ENCODE assay signal across 8 mouse cellular contexts in the genomic region with DNA sequence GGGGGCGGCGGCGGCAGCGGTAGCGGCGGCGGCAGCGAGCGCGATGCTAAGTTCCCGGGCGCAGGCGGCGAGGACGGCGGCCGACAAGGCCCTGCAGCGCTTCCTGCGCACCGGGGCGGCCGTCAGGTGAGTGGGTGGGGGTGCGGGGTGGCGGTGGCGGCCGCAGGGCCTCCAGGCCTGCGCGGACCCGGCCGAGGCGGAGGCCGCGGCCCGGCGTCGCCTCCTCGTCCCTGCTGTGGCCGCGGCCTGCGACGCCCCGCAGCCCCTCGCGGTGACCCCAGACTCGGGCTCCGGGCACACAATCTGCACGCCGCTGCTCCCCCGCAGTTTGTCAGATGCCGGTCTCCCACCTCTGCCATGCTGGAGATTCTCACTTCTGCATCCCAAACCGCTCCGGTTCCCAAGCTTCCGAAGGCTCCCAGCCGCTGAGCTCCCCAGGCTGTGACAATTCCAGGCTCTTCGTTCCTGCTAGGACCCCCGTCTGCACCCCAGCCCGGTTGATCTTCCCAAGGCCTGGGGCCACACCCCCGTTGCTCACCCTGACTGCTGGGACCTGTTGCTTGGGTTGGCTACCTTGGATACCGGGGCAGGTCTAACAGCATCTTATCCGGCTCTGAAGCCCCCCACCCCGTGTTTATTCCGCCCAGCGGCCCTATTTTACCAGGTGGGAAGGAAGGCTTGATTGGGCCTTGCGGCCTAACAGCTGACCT. TPM values are rescaled to one million over a fixed set of nuclear protein-coding genes. Genes with fewer than 3 reads are reported as not detected.
A peak's percentile ranks its signal among the peaks of the same experiment; 100 is the strongest.
DNase-seq lines count a peak whose midpoint lies in the region; ATAC-seq and TF ChIP-seq lines count a peak whose summit lies in the region.

No protein-coding gene starts in this region.

- 2% methylated on average over 62 of the region's 64 CpGs for WGBS in forebrain, embryonic 13.5 days
- 4% methylated on average over 26 of the region's 64 CpGs for WGBS in limb, embryonic 15.5 days
- WGBS in stomach, postnatal 0 days: 3% methylated on average over 47 of the region's 64 CpGs

- no peak for DNase-seq in layer of hippocampus, adult 2 months (ENCODE audit: low spot score in 2 of 2)
- no peak for DNase-seq in layer of hippocampus, adult 9-10 months (ENCODE audit: low spot score)
- no peak for DNase-seq in Patski (ENCODE audit: low read depth, low spot score)
- no peak for DNase-seq in stomach, postnatal 0 days (ENCODE audit: low spot score)
- DNase-seq in right cerebral cortex, postnatal 36 days (ENCODE audit: low spot score in 2 of 2): no peak
- no peak for DNase-seq in spleen, postnatal 14 days (ENCODE audit: low spot score in 2 of 2)

- no peaks in the 10 kb centered on the region for H3K27me3 ChIP-seq in Patski
- 0 out of 2 replicates have a peak, but pooled peaks cover 4% of the 10 kb centered on the region for H3K27me3 ChIP-seq in forebrain, embryonic 13.5 days
- H3K27me3 ChIP-seq in limb, embryonic 15.5 days: no peaks in the 10 kb centered on the region
- H3K27me3 ChIP-seq in stomach, postnatal 0 days (ENCODE audit: control insufficient read depth, insufficient read depth, low read length): no peaks in the 10 kb centered on the region

- H3K36me3 ChIP-seq in forebrain, embryonic 13.5 days (ENCODE audit: poor library complexity, severe bottlenecking): peaks cover 23% of the 10 kb centered on the region
- peaks cover 25% of the 10 kb centered on the region for H3K36me3 ChIP-seq in limb, embryonic 15.5 days
- 0 out of 2 replicates have a peak, but pooled peaks cover 3% of the 10 kb centered on the region for H3K36me3 ChIP-seq in stomach, postnatal 0 days (ENCODE audit: control insufficient read depth, insufficient read depth, low read length)

- peak overlapping the region; percentile 94 for H3K27ac ChIP-seq in layer of hippocampus, adult 2 months
- H3K27ac ChIP-seq in forebrain, embryonic 13.5 days: peak overlapping the region; percentile 76
- peak overlapping the region; percentile 68 for H3K27ac ChIP-seq in limb, embryonic 15.5 days
- no peak overlapping the region for H3K27ac ChIP-seq in stomach, postnatal 0 days (replicated peaks)

- peak overlapping the region; percentile 97 for H3K9ac ChIP-seq in forebrain, embryonic 13.5 days
- peak overlapping the region; percentile 96 for H3K9ac ChIP-seq in limb, embryonic 15.5 days
- peak overlapping the region; percentile 92 for H3K9ac ChIP-seq in stomach, postnatal 0 days (ENCODE audit: low read length)

- in situ Hi-C loops in Patski (cut with MboI; ENCODE audit: low pct_unique_long_range_greater_than_20kb): no loop called here

- no peak for TF ChIP-seq CTCF in layer of hippocampus, adult 2 months (conservative IDR thresholded peaks at IDR 0.05)
- no peak for TF ChIP-seq CTCF in Patski (IDR thresholded peaks at IDR 0.05)
- TF ChIP-seq CTCF in stomach, postnatal 0 days (IDR thresholded peaks at IDR 0.05; ENCODE audit: low read depth): no peak

- no peaks in the 10 kb centered on the region for H3K9me3 ChIP-seq in forebrain, embryonic 13.5 days (replicated peaks)
- H3K9me3 ChIP-seq in limb, embryonic 15.5 days: no peaks in the 10 kb centered on the region
- H3K9me3 ChIP-seq in stomach, postnatal 0 days (ENCODE audit: control insufficient read depth, low read length): no peaks in the 10 kb centered on the region

- CTCF ChIA-PET in Patski (lab: Charles Lee): interaction anchor here (0.8 to 1.6 kb wide), 3 partner anchors 27 to 54 kb away, joined by 3 read pairs; partner anchors contain the start of gene Ung

- POLR2A ChIA-PET in Patski (lab: Charles Lee): interaction anchor here (0.8 to 1.1 kb wide), 2 partner anchors 9 to 24 kb away, joined by 3 read pairs; partner anchors contain the start of gene Svop

- H3K4me2 ChIP-seq in forebrain, embryonic 13.5 days: peak overlapping the region; percentile 99
- H3K4me2 ChIP-seq in limb, embryonic 15.5 days: peak overlapping the region; percentile 93
- peak overlapping the region; percentile 91 for H3K4me2 ChIP-seq in stomach, postnatal 0 days (replicated peaks; ENCODE audit: low read depth)

- peak overlapping the region; percentile 81 for H3K4me3 ChIP-seq in layer of hippocampus, adult 2 months
- peak overlapping the region; percentile 96 for H3K4me3 ChIP-seq in forebrain, embryonic 13.5 days
- H3K4me3 ChIP-seq in limb, embryonic 15.5 days: peak overlapping the region; percentile 98
- peak overlapping the region; percentile 95 for H3K4me3 ChIP-seq in stomach, postnatal 0 days (ENCODE audit: low read depth, low read length)

- ATAC-seq in Patski: peak; percentile 44
- peak; percentile 68 for ATAC-seq in forebrain, embryonic 13.5 days
- 0 out of 2 replicates have a peak, but pooled peaks have one; percentile 22 for ATAC-seq in limb, embryonic 15.5 days (ENCODE audit: insufficient number of reproducible peaks, low FRiP score, low TSS enrichment, low read depth)
- ATAC-seq in stomach, postnatal 0 days (ENCODE audit: low FRiP score, low TSS enrichment): peak; percentile 74

- no peak for TF ChIP-seq EP300 in stomach, postnatal 0 days (optimal IDR thresholded peaks at IDR 0.05)

- peaks cover 20% of the 10 kb centered on the region for H3K4me1 ChIP-seq in forebrain, embryonic 13.5 days
- H3K4me1 ChIP-seq in limb, embryonic 15.5 days: peaks cover 14% of the 10 kb centered on the region
- H3K4me1 ChIP-seq in stomach, postnatal 0 days (replicated peaks; ENCODE audit: control insufficient read depth, insufficient read depth): 0 out of 2 replicates have a peak, but pooled peaks cover 3% of the 10 kb centered on the region

RNA-seq across cellular contexts. Expression of gene Svop, which starts 9.2 kb away (rescaled TPM):
- 100 to 1,000 TPM; 170 to 182 TPM for total RNA-seq in layer of hippocampus, adult 2 months (2021)
- polyA plus RNA-seq in Patski (2021): 0.06 TPM
- 52.2 and 57.1 TPM in 2 replicates for polyA plus RNA-seq in forebrain, embryonic 13.5 days (2015; fragmentation: Nextera tagmentation; extraction: Ambion mirVana)
- 0.12 and 0.24 TPM in 2 replicates for polyA plus RNA-seq in limb, embryonic 15.5 days (2015; fragmentation: Nextera tagmentation; extraction: Ambion mirVana)
- 1.1 and 1.2 TPM in 2 replicates for polyA plus RNA-seq in stomach, postnatal 0 days (2015; fragmentation: Nextera tagmentation; extraction: Ambion mirVana)

RNA-seq across cellular contexts. Expression of gene Alkbh2, which starts 27.5 kb away (rescaled TPM):
- 1 to 10 TPM; 4.8 to 5.1 TPM for total RNA-seq in layer of hippocampus, adult 2 months (2021)
- polyA plus RNA-seq in Patski (2021): 34.1 TPM
- 6.7 and 9.0 TPM in 2 replicates for polyA plus RNA-seq in forebrain, embryonic 13.5 days (2015; fragmentation: Nextera tagmentation; extraction: Ambion mirVana)
- 10.0 and 10.4 TPM in 2 replicates for polyA plus RNA-seq in limb, embryonic 15.5 days (2015; fragmentation: Nextera tagmentation; extraction: Ambion mirVana)
- polyA plus RNA-seq in stomach, postnatal 0 days (2015; fragmentation: Nextera tagmentation; extraction: Ambion mirVana): 6.2 and 6.9 TPM in 2 replicates

RNA-seq across cellular contexts. Expression of gene Ung, which starts 29.6 kb away (rescaled TPM):
- total RNA-seq in layer of hippocampus, adult 2 months (2021): 1 to 10 TPM; 2.4 to 2.5 TPM
- polyA plus RNA-seq in Patski (2021): 13.2 TPM
- 45.3 and 46.6 TPM in 2 replicates for polyA plus RNA-seq in forebrain, embryonic 13.5 days (2015; fragmentation: Nextera tagmentation; extraction: Ambion mirVana)
- 35.3 and 38.3 TPM in 2 replicates for polyA plus RNA-seq in limb, embryonic 15.5 days (2015; fragmentation: Nextera tagmentation; extraction: Ambion mirVana)
- polyA plus RNA-seq in stomach, postnatal 0 days (2015; fragmentation: Nextera tagmentation; extraction: Ambion mirVana): 15.1 and 16.2 TPM in 2 replicates

RNA-seq across cellular contexts. Expression of gene Usp30, which starts 35.3 kb away (rescaled TPM):
- total RNA-seq in layer of hippocampus, adult 2 months (2021): 10 to 100 TPM; 37.8 to 39.0 TPM
- 36.2 TPM for polyA plus RNA-seq in Patski (2021)
- 16.2 and 17.7 TPM in 2 replicates for polyA plus RNA-seq in forebrain, embryonic 13.5 days (2015; fragmentation: Nextera tagmentation; extraction: Ambion mirVana)
- 11.8 and 11.9 TPM in 2 replicates for polyA plus RNA-seq in limb, embryonic 15.5 days (2015; fragmentation: Nextera tagmentation; extraction: Ambion mirVana)
- 5.3 and 5.7 TPM in 2 replicates for polyA plus RNA-seq in stomach, postnatal 0 days (2015; fragmentation: Nextera tagmentation; extraction: Ambion mirVana)

RNA-seq across cellular contexts. Expression of gene Acacb, which starts 45.8 kb away (rescaled TPM):
- total RNA-seq in layer of hippocampus, adult 2 months (2021): 1 to 10 TPM; 5.3 to 7.8 TPM
- polyA plus RNA-seq in Patski (2021): 13.4 TPM
- 0.96 and 1.5 TPM in 2 replicates for polyA plus RNA-seq in forebrain, embryonic 13.5 days (2015; fragmentation: Nextera tagmentation; extraction: Ambion mirVana)
- 1.7 and 2.5 TPM in 2 replicates for polyA plus RNA-seq in limb, embryonic 15.5 days (2015; fragmentation: Nextera tagmentation; extraction: Ambion mirVana)
- polyA plus RNA-seq in stomach, postnatal 0 days (2015; fragmentation: Nextera tagmentation; extraction: Ambion mirVana): 1.3 and 1.4 TPM in 2 replicates

Comparison
In these comparisons a context has a peak if more than half of its experiments do, and no peak if none do; other contexts are left out.
1. ATAC-seq: peak in every context shown above with its lines; median percentile 74 in stomach, postnatal 0 days; 68 in forebrain, embryonic 13.5 days; 44 in Patski; 22 in limb, embryonic 15.5 days.
2. RNA of gene Svop, which starts 9.2 kb away (polyA plus RNA-seq): 52.2 to 57.1 TPM in forebrain, embryonic 13.5 days; 1.1 to 1.2 TPM in stomach, postnatal 0 days, 0.12 to 0.24 TPM in limb, embryonic 15.5 days and 0.06 TPM in Patski (single experiment); every median in the first group is over 10 times any median in the second.
3. Peak in every context shown above with its lines, with median percentiles within 50 percentile points of each other: H3K4me3 ChIP-seq, H3K4me2 ChIP-seq and H3K9ac ChIP-seq.